Mouse (Mus musculus) left cerebral cortex, postnatal 14 days (tissue): ENCODE measurements around the gene Nfia. TPM values are rescaled to one million over a fixed set of nuclear protein-coding genes. Genes with fewer than 3 reads are reported as not detected.
A peak's percentile ranks its signal among the peaks of the same experiment; 100 is the strongest.

ENCODE experiments used
- DNase-seq, 2 experiments: peaks; one replicate each; pipeline ENCODE4 v3.0.0; 2021 to 2022; ENCODE audit warnings: low spot score in 2 of 2, mixed read lengths in 1 of 2
- intact Hi-C: fragments of 180-260 bp; cut with DNase I; formaldehyde crosslinking; loops from one replicate; pipeline ENCODE4 v1.15.1; 2025
- long read RNA-seq, 2 experiments: library from polyadenylated mRNA; stranded (forward); transcript quantifications; one replicate each; pipeline ENCODE4 v2.0.0; 2021
- total RNA-seq, 2 experiments: library from RNA; stranded (reverse); gene quantifications; 2 replicates each; pipeline ENCODE4 v1.2.3; 2021

Nfia gene
- total RNA-seq, result 10 to 100 TPM; 67.1 to 75.4 TPM
- long read RNA-seq, experiment 1, full-length matches to known transcripts, result 6 of 23 reads
- long read RNA-seq, experiment 1, partial matches to known transcripts, result 6 of 23 reads
- long read RNA-seq, experiment 1, other reads (novel, unspliced or antisense), result 11 of 23 reads
- long read RNA-seq, experiment 2, full-length matches to known transcripts, result 1 of 11 reads
- long read RNA-seq, experiment 2, partial matches to known transcripts, result 1 of 11 reads
- long read RNA-seq, experiment 2, other reads (novel, unspliced or antisense), result 9 of 11 reads

GRCm38 (mm10) chr4:97772641-97773040 lies at the start of gene Nfia:
Gene Nfia (plus strand): TSS chr4:97772734.
- intact Hi-C loops, result loop anchor here (5.0 kb wide), 1 partner anchor 225 kb away; no protein-coding TSS in a partner anchor
- DNase-seq, result peak in 1 of 2 experiments; percentile 33

GRCm38 (mm10) chr4:97723374-97723773 lies 49.2 kb upstream of the Nfia start:
- intact Hi-C loops, result no loop called here
- DNase-seq, result no peak

- intact Hi-C loops, result no loop called here
- DNase-seq, result no peak
Measured at GRCm38 (mm10) chr4:97728520-97728919, 44.0 kb upstream of the Nfia start.

GRCm38 (mm10) chr4:97729999-97730398 lies 42.5 kb upstream of the Nfia start:
- DNase-seq, result no peak
- intact Hi-C loops, result no loop called here

GRCm38 (mm10) chr4:97730416-97730815 lies 42.1 kb upstream of the Nfia start:
- no peak for DNase-seq
- intact Hi-C loops, result no loop called here

- no peak for DNase-seq
- intact Hi-C loops, result no loop called here
Measured at GRCm38 (mm10) chr4:97733392-97733791, 39.1 kb upstream of the Nfia start.

- intact Hi-C loops, result loop anchor here (2.0 to 10.0 kb wide), 3 partner anchors 179 to 1039 kb away; no protein-coding TSS in a partner anchor
Measured at GRCm38 (mm10) chr4:97743932-97744331, 28.6 kb upstream of the Nfia start.

GRCm38 (mm10) chr4:97745296-97746105 lies 27.0 kb upstream of the Nfia start:
- intact Hi-C loops, result loop anchor here (2.0 to 10.0 kb wide), 5 partner anchors 73 to 1041 kb away; no protein-coding TSS in a partner anchor
- peak; percentile 59 to 81 for DNase-seq

More at GRCm38 (mm10) chr4:97743932-97744331, 28.6 kb upstream of the Nfia start:
- DNase-seq, result no peak

- no peak for DNase-seq
- intact Hi-C loops, result loop anchor here (5.0 to 10.0 kb wide), 4 partner anchors 74 to 1042 kb away; no protein-coding TSS in a partner anchor
Measured at GRCm38 (mm10) chr4:97746106-97746900, 26.2 kb upstream of the Nfia start.

- DNase-seq, result no peak
- intact Hi-C loops, result loop anchor here (2.0 to 10.0 kb wide), 3 partner anchors 254 to 694 kb away; no protein-coding TSS in a partner anchor
Measured at GRCm38 (mm10) chr4:97750401-97750800, 22.1 kb upstream of the Nfia start.

- intact Hi-C loops, result loop anchor here (2.0 to 10.0 kb wide), 3 partner anchors 254 to 694 kb away; no protein-coding TSS in a partner anchor
- DNase-seq, result peak; percentile 86 to 88
Measured at GRCm38 (mm10) chr4:97751030-97751482, 21.5 kb upstream of the Nfia start.

- intact Hi-C loops, result loop anchor here (2.0 to 10.0 kb wide), 3 partner anchors 253 to 693 kb away; no protein-coding TSS in a partner anchor
- peak; percentile 35 to 42 for DNase-seq
Measured at GRCm38 (mm10) chr4:97751483-97752251, 20.9 kb upstream of the Nfia start.

- intact Hi-C loops, result loop anchor here (10.0 kb wide), 1 partner anchor 252 kb away; no protein-coding TSS in a partner anchor
- no peak for DNase-seq
Measured at GRCm38 (mm10) chr4:97752276-97753010, 20.1 kb upstream of the Nfia start.

- intact Hi-C loops, result loop anchor here (10.0 kb wide), 1 partner anchor 251 kb away; no protein-coding TSS in a partner anchor
- DNase-seq, result no peak
Measured at GRCm38 (mm10) chr4:97753521-97753920, 19.0 kb upstream of the Nfia start.

- intact Hi-C loops, result loop anchor here (10.0 kb wide), 1 partner anchor 251 kb away; no protein-coding TSS in a partner anchor
- no peak for DNase-seq
Measured at GRCm38 (mm10) chr4:97754241-97754640, 18.3 kb upstream of the Nfia start.

GRCm38 (mm10) chr4:97757207-97757977 lies 15.1 kb upstream of the Nfia start:
- intact Hi-C loops, result loop anchor here (10.0 kb wide), 1 partner anchor 247 kb away; no protein-coding TSS in a partner anchor

More at GRCm38 (mm10) chr4:97757207-97757977, 15.1 kb upstream of the Nfia start:
- peak; percentile 63 to 75 for DNase-seq
